Mouse (Mus musculus): ENCODE data around the gene Cuedc1.

The Cuedc1 gene

DNA sequence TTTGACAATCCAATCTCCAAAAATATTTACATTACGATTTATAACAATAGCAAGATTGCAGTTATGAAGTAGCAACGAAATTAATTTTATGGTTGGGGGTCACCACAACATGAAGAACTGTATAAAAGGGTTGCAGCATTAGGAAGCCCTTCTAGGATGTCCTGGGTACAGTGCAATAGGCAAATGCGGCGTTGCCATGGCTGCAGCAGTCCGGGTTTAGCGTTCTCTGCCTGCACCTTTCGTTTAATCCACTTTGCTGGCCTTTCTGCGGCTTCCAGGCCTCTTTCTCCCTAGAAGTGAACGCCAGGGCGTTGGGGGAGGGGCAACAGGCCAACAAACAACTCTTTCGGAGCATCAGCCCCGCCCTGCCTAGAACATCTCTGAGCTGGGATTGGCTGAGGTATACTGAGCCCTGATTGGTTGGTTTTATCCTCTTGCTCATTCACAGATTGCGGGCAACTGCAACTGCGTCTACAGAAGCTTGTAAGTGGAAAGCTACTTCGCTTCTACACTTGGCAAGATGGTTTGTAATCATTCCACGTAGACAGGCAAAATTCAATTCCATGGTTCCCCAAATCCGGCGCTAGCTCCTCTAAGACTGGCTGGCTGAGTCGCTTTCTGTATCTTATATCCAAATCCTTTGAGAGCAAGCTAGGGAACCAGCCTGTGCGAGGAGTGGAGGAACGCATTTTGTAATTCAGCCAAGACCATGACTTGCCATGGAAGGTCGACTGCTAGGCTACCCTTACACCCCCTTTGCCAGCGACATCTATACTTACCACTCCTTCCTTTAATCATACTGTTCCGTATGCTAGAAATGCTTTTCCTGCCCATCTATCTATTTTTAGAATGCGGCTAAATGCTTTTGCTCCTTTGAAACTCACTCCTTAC, 10.9 kb upstream of the Cuedc1 start:
- DNase-seq (ENCODE audit: low spot score in 2 of 2): peak; percentile 59 to 70

DNA sequence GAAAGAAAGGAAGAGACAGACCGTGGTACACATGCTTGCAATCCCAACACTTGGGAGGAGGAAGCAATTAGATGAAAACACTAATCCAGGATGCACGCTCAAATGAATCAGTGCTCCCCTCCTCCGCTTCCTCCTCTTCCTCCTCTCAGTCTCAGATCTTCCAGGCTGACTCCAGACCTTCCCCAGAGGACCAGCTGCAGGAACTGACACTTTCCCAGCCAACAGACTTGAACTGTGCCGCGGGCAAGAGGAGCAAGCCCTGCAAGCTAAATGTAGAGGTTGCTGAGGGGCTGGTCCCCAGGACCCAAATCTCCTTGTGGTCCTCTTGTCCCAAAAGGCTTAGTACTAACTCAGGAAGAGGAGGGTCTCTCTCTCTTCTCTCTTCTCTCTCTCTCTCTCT, 8.7 kb upstream of the Cuedc1 start:
- no peak for DNase-seq (ENCODE audit: low spot score in 2 of 2)

DNA sequence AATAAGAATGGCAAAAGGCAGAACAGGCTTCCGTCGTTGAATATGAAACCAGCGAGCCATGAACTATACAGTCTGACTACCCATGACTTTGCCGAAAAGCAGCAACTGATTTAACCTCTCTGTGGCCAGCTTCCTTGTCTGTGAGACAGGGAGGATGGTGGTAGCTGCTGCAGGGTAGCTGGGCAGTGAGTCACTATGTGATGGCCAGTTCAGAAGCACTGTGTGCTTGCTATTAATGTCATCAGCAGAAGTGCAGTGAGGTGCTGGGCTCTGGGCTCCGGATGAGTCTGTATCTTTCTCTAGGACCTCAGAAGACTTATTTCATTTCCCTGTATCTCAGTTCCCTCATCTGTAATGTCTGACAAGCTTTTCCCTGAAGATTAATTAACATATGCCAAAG, 7.6 kb upstream of the Cuedc1 start:
- no peak for DNase-seq (ENCODE audit: low spot score in 2 of 2)

DNA sequence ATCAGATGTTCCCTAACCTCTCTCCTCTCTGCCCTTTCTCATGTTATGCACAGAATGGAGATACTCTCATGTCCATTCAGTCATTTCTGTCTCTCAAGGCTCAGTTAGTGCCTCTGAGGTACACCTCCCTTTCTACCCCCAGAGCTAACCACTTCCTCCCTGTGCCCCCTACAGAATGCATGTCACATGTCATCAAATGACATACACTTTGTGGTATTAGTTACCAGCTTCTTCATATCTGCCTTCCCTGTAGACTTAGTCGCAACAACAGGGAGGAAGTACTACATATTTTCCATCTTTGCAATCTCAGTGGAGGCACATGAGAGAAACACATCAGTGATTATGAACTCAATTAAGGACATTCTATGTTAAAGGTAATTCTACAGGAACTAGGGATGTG, 5.9 kb upstream of the Cuedc1 start:
- peak; percentile 47 to 49 for DNase-seq (ENCODE audit: low spot score in 2 of 2)

DNA sequence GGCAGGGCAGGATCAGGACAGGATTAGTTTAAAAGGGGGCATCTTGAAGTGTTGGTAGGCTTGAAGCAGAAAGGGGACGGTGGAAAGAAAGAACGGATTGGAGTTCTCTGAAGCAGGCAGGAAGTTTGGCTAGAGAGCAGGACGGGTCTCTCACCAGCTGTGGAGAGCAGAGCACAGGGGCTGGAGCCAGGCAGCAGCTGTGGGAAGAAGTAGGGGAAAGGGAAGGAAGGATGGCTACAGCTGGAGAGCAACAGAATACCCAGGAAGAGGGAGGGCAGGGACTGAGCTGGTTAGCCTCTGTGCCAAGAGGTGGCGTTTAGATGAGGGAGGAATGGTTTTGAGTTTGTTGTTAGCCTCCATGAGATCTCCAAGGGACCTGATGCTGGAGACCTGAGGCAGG, 685 bp upstream of the Cuedc1 start:
- no peak for DNase-seq (ENCODE audit: low spot score in 2 of 2)

DNA sequence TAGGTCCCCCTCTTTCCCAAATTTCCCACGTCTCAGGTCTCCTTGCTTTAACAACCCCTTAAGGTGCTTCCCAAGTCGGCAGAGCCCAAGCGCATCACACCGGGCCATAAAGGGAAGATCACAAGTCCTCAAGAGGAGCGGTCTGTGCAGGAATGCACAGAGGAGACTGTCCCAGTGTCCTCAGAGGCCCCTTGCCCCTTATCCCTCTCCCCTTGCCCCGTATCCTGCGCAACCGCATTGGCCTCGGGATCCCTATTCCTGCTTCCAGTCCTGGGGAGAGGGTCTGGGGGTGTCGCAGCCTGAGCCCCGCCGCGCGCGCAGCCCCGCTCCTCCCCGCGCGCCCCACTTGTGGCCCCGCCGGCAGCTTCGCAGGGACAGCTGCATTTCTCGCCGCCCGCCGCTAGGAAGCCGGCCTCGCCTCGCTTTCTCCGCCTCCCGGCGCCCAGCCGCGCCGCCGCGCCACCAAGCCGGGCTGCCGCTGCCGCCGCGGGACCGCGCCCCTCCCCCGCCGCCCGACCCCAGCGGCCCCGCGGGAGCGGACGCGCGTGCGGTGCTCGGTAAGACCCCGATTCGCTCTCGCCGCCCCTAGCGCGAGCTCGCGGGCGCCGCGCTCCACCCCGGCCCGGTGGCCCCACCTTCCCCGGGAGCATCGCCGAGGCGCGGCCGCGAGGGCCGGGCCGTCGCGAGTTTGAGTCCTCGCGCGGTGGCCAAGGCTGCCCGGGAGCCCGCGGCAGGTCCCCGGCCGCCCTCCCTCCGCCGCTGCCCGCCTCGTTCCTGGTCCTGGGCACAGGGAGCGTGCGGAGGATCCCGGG, 1.1 kb downstream of the Cuedc1 start:
- DNase-seq (ENCODE audit: low spot score in 2 of 2): peak; percentile 68 to 69

DNA sequence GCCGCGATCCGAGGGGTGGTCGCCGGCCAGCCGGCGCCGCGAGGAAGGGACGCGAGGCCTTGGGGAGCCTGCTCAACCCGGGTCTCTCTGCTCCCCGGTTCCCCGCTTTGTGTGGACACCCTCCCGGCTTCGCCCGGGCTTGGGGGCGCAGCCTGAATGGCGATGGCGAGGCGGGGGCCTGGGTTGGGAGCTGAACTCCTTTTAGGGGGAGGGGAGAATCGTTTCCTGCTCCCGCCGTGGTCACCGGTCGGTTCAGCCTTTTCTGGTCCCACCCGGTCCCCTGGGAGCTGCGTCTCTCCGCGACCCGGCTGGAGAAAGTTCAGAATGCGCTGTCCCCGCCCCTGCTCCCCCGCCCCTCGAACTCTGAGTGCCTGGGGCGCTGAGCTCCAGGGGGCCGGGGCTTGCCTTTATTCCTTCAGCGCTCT, 1.8 kb downstream of the Cuedc1 start:
- peak; percentile 19 to 24 for DNase-seq (ENCODE audit: low spot score in 2 of 2)

DNA sequence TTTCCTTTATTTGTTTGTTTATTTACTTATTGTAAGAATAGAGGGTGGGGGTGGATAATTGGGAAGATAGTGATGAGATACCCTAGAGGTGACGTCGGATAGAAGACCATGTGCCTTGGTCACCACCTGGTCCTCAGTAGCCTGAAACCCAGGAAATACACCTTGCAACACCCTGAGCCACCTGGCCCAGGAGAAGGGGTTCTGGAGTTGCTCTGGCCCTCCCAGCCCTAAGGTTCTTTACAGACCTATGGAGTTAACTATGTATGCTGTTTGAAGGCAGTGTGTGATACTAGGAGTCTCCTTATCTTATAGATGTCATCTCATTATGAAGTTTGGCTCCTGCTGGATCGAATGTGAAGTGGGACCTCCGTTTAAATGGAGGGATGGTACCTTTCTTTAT, 2.3 kb downstream of the Cuedc1 start:
- DNase-seq (ENCODE audit: low spot score in 2 of 2): no peak

DNA sequence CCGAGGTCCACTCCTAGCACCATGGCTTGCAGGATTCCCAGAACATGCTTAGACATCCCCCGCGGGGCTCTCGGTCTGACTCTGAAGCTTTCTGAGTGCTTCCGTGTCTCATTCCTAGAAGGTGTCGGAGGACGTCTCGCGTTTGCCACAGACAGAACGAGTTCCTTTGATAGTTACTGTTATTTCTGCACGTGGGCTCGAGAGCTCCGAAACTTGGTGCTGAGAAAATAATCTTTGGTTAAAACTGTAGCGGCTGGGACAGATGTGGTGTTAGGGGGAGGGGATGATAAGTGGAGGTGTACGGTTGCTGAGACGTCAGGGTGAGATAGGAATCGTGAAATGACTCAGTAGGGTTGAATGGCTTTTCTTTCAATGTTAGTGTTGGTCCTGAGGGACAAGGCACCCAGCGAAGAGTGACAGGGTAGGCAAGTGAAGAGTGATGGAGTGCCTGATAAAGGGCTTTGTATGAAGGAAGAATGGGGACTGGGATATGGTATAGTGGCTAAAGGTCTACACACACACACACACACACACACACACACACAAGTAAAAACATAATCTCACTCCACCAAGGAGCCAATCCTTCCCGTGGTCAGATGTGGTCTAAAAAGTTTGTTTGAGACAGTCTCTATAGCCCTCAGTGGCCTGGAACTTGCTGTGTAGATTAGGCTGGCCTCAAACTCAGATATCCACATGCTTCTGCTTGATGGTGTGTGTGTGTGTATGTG, 5.5 kb downstream of the Cuedc1 start:
- DNase-seq (ENCODE audit: low spot score in 2 of 2): no peak

DNA sequence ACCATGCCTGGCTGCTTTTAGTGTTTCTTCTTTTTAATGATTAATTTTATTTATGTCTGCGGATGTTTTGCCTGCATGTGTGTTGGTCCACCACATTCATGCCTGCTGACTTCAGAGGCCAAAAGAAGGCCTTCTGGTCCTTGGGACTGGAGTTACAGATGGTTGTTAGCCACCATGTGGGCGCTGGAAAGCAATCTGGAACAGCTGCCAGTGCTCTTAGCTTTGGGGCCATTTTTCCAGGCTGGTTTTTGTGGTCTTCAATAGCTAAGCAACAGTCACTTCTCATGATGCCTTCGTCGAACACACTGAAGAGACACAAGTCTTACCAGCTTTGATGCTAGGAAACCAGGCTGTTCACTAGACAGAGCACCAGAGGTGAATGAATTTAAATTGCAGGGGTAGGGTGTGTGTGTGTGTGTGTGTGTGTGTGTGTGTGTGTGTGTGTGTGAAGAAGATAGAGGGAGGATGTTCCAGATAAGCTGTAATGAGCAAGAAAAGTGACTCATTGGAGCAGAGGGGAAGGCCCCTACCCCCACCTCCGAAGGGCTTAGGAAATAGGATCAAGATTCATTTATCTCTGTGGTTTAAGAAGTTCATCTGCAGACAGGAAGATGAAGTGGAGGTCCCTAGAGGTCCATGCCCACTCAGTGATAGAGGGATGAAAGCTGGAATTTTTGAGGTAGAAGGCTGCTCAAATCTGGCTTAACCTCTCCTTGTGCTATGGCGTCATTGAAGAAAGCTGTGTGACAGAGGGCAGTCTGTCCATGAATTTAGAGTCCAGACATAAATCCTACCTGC, 7.8 kb downstream of the Cuedc1 start:
- no peak for DNase-seq (ENCODE audit: low spot score in 2 of 2)

DNA sequence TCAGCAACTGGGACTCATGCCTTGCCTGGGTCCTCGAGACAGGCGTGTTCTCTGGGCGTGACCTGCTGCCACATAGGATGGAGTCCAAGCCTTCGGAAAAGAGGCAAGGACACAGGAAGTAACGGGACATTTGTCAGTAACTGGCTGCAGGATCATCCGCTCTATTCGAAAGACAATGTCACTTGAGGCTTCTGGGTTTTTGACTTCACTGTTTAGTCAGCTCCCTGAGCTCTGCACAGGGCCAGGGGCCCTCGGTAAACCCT, 8.4 kb downstream of the Cuedc1 start:
- no peak for DNase-seq (ENCODE audit: low spot score in 2 of 2)

DNA sequence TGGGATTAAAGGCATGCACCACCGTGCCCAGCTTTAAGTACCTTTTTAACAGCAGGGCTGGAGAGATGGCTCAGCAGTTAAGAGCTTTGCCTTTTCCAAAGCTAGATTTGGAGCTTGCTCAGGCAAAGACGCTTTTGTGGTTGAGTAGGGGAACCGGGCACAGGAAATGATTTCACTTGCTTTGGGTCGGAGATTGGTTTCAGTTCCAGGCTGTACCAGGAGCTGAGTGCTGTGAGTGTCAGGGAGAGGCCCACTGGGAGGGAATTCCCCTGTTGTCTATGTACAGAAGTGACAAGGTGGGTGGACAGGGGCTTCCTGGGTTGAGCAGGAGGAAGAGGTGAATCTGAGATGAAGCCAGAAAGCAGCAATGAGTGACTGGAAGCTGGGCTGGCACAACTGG, 9.5 kb downstream of the Cuedc1 start:
- peak; percentile 77 to 79 for DNase-seq (ENCODE audit: low spot score in 2 of 2)

DNA sequence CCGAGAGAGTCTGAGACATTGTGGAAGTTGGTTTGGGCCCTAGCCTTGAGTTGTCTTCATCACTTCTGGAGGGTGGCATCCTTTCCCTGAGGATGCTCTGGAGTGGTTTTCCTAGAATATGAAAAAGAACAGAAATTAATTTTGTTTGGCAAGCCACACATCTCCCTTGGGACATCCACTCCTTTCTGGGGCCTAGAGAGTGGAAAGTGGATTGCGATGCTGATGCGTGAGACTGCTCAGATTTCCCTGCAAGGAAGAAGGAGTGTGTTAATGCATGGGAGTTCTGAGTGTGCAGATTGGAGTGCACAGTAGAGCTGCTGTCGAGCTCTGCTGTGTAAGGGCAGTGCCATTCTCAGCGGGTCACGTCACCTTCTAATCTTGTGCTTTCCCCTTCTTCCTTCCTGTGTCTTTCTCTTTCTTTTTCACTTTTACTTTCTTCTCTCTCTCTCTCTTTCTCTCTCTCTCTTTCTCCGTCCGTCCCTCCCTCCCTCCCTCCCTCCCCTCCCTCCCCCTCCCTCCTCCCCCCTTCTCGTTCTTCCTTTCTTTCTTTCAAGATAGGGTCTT, 12.3 kb downstream of the Cuedc1 start:
- DNase-seq (ENCODE audit: low spot score in 2 of 2): no peak

DNA sequence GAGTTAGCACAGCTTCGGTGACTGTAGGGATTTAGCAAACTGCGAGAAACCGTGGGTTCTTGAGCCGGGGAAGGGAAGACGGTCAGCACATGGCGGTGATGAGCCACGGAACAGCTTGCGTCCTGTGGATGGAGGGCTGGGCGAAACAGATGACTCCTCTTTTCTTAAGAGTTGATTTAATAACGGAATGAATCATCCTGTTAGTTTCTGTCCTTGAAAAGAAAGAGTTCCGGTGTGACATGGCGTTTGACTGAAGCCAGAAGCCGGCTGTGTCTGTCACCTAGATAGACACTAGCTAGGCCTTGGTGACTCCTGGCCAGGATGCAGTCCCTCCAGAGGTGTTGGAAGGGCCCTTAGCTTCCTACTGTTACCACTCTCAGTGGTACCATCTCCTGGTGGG, 14.2 kb downstream of the Cuedc1 start:
- DNase-seq (ENCODE audit: low spot score in 2 of 2): no peak

DNA sequence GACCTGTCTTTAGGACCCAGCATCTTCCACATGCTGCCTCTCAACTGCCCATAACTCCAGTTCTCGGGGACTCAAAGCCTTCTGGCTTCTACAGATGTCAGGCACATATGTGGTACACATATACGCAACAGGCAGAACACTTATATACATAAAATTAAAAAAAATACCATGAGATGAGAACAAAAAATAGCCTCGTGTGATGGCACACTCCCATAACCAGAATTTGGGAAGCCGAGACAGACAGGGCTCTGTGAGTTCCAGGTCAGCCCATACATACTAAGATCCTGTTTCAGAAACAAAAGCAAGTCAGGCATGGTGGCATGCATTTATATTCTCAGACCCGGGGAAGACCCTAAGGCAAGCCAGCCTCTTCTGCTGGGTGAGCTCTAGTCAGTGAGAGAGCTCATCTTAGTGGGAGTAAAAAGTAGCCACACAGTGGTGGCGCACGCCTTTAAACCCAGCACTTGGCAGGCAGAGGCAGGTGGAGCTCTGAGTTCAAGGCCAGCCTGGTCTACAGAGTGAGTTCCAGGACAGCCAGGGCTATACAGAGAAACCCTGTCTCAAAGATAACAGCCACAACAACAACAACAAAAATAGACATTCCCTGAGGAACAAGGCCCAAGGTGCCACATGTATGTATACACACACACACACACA, 14.9 kb downstream of the Cuedc1 start:
- no peak for DNase-seq (ENCODE audit: low spot score in 2 of 2)

DNA sequence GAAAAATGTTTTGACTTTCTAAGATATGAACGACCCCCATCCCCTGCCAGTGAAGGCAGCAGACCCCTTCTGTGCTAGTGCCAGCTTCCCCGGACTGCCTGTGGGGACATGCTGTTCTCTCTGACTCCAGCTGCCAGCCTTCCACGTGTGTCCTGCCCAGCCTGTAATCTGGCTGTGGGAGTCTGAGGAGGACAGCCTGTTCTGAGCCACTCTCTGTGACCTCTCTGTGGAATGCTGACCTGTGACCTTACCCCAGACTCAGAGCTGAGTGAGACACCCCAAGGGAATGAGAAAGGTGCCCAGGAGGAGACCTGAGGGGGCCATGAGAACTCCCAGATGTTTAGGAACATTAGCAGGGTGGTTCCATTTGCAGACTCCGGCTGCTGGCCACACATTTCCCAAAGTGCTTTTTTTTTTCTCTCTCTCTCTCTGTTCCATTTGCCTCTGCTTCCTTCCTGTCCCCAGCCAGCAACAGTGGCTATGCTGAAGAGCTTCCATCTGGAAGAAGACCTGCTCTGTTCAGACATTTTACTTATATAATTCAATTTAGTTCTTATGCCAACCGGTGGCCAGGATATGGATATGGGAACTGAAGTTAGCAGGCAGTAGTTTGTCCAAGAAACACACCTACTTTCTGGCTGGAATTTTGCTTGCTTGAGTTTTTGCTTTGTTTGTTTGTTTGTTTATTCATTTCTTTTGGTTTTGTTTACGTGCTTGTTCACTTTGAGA, 15.8 kb downstream of the Cuedc1 start:
- DNase-seq (ENCODE audit: low spot score in 2 of 2): no peak

DNA sequence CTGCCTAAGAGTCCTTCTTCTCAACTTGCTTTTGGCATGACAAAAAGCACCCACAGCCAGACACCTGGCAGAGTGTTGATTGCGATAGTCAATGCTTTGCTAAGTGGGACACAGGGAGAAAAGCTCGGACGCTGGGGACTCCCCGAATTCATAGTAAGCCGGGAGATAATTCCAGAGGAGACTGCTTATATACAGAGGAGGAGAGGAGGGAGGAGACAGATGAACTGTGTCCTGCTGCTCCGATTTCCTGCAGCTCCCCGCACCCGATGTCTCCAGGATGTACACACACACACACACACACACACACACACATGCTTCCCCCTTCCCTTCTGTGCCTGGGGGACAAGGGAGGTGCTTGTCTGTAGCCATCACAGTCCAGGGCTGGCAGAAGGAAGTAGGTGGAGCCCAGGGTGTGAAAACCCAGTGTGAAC, 17.0 kb downstream of the Cuedc1 start:
- peak; percentile 35 to 36 for DNase-seq (ENCODE audit: low spot score in 2 of 2)

DNA sequence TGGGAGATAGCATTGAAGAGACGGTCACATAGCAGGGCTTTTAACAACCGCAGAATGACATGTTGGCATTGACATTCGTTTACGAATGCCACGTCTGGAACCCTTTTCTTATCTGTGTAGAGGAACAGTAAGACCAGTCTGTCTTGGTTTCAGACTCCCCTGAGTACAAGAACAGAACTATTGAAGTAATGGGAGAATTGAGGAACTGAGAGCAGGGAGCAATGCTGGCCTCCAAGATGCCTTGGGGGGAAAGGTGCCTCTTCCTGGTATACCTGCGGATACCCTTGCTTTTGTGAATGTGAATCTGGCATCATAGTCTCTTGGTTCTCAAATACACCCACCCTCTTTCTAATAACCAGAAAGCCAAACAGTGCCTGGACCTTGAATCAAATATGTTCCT, 18.7 kb downstream of the Cuedc1 start:
- no peak for DNase-seq (ENCODE audit: low spot score in 2 of 2)

DNA sequence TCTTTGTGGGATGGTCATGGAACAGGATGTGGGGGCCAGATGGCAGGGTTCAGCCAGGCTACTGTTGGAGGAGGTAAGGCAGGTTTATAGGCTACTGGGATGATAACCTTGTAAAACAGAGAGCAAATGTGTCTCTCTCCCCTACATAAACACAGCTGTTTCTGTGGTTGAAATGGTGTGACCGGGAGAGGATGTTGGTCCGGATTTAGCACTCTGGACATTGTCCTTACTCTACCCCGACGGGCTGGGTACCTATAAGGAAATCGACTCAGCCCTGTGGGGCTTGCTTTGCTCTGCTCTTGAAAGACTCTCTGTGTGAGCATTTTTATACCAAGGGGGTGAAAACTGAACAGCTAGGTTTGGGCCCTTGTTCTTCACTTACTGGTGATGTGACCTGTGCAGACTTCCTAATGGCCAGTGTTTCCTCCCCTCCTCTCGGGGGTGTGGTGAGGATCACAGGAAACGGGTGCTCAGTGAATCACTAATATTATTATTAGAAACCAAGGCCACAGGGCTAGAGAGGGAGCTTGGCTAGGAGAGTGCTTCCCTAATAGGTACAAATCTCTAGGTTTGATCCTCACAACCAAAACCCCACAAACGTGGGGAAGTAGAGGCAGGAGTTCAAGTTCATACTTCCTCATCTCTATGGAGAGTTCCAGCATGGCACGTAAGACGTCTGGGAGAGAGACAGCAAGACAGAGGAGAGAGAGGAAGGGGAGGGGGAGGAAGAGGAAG, 19.7 kb downstream of the Cuedc1 start:
- no peak for DNase-seq (ENCODE audit: low spot score in 2 of 2)

DNA sequence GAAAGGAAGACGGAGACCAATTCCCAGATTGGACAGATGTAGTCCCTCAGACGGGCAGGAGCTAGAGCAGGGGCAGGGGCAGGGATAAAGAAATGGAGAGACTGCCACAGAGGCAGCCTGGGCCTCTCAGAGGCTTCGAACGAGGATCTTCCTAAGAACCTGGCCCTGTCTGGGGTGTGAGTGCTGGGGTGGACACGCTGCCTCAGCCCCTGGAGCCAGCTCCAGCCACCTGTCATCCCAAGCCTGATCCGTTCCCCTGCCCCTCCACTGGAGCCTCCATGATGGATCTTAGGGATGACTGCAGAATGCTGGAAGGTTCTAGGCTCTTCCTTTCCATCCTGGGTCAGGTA, 20.2 kb downstream of the Cuedc1 start:
- DNase-seq (ENCODE audit: low spot score in 2 of 2): no peak

Data from spleen, postnatal 36 days (tissue).